Mouse (Mus musculus) thymus, adult 18-20 months (tissue): ENCODE measurements around the gene Rab28.
"Not testable (repeated sequence)": the region's sequence is repeated elsewhere in the genome, so short reads cannot be mapped to it uniquely, and the experiment has no call there.

Experiments
- DNase-seq, 2 experiments: peaks; one replicate each; pipeline ENCODE4 v3.0.0; 2022; ENCODE audit warnings: mixed read lengths in 2 of 2

Rab28 gene

GRCm38 (mm10) chr5:41708051-41708630 lies at the start of gene Rab28:
Gene Rab28 (minus strand): TSS chr5:41708157.
- peak; percentile 87 to 94 for DNase-seq

DNA sequence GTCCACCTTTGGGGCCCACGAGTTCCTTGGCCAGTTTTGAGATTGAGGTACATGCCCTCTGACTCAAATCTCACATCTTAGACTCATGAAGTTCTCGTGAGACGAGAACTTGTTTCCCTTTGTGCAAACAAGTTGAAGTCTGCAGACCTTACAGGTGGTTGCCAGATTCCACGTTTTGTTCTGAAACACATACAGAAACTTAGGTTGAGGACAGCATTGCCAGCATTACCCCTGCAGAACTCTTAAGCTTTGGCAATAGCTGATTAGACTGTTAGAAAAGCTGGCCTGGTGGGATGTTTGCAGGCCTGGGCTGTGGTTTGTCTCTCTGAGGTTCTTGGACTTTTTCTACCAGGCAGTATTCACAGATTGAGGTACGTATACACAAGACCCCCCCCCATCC lies 49.4 kb upstream of the Rab28 start:
- no peak for DNase-seq

DNA sequence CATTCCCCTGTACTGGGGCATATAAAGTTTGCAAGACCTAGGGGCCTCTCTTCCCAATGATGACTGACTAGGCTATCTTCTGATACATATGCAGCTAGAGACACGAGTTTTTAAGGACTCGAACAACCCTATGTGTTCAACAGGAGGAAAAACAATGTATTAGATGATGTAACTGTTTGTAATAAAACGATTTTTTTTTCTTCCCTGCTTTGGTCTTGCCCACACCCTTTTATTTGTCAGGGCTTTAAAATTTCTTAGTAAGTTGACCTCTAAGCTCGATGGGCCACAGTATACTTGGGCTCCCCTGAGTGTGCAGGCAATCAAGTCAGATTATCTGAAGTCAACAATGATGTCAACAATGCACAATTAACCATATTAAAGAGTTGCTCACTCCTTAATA lies 48.4 kb upstream of the Rab28 start:
- DNase-seq = no peak

DNA sequence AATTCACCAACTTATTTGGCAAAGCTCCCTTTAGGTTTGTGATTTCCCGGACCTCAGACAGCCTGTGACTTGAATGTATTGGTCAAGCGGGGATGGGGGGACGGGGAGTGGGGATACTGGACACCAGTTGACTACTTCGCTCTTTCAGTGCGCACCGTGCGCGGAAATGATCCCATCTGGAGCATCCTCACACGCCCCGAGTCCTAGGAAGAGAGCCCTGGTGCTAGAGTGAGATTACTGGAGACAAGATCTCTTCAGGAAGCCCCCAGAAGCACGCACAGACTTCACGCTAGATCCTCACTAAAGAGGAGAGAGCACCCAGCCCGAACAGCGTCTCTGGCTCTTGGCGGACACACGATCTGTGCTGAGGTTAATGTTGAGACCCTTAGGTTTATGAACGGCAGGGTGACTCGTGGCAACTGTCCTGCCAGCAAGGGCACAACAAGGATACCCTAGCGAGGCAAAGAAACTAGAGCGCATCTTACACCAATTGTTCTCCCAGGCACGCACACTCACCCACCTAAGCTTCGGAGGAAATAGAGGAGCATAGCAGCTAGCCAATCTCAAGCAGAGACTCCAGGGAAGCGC lies 47.5 kb upstream of the Rab28 start:
- no peak for DNase-seq

DNA sequence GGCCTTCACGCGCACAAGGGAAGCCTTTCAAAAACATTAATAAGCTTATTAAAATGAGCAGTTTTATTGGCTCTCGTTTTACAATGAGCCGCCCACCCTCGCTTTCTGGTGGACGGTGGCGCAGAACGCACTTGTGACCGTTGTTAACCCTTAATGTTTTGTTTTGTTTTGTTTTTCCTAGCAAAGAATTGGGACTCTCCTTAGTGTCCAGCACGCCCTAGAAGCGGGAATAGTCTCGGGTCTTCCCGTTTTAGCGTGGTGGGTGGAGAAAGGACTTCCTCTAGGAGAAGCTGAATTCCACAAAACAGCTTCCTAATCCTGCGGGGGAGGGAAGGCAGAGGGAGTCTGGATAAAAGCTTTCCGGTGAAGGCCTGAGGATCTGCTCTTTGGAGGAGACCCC lies 46.9 kb upstream of the Rab28 start:
- DNase-seq = no peak

- no peak for DNase-seq
Measured at GRCm38 (mm10) chr5:41754226-41754775, 46.3 kb upstream of the Rab28 start.

- no peak for DNase-seq
Measured at GRCm38 (mm10) chr5:41752721-41753120, 44.8 kb upstream of the Rab28 start.

DNA sequence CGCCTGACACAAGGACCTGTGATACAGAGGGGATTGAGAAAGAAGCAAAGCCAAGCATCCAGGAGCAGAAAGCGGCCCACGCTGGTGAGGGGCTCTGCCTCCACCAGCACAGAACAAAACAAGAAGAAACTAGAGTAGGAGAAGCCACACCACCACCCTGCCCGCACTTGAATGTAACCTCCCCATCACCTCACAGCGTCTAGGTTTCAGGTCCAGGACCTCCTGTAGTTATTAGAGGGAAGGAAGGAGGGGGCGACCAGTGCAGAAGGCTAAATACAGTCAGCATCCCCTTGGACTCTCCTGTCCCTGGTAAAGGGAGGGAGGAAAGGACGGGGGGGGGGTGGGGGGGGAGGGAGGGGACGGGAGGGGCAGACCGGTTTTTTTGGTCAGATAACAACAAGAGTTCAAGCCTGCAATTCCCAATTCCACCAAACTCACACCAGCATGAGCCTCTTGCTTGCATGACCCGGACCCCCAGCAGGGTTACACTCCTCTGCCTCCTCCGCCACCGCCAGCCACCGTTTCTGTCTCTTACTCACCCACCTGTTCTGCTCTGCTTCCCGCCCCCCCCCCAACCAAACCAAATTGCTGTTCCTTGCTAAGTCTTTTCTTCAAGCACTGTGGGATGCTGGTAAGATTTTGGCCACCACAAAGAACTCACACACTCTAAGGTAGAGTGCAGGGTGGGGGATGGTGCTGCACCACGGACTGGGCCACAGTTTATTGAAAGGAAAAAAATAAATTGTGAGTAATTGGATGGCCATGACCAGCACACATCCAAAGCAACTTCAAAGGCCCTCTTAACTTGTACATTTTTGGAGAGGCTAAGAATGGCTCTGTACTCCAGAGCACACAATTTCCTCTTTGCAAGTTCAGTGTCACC lies 37.2 kb upstream of the Rab28 start:
- no peak for DNase-seq

GRCm38 (mm10) chr5:41744234-41744633 lies 36.3 kb upstream of the Rab28 start:
- DNase-seq = no peak

DNA sequence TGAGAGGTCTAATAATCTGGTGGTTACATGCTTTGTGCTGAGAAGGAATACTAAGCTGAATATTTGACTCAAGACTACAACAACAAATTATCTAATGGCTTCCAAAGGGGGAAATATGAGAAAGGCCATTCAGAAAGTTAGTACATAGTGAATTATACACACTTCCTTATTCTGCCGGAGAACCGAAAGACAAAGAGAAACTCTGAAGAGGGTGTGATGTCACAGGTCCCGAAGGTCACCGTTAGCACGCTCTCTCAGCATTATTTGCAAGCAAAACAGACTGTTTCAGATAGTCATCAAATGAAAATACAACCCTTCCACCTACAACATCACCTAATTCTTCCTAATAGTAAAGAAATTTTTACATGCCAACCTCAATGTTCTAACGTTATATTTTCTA lies 30.9 kb upstream of the Rab28 start:
- no peak for DNase-seq

GRCm38 (mm10) chr5:41737039-41737438 lies 29.1 kb upstream of the Rab28 start:
- no peak for DNase-seq

- no peak for DNase-seq
Measured at GRCm38 (mm10) chr5:41727017-41727416, 19.1 kb upstream of the Rab28 start.

DNA sequence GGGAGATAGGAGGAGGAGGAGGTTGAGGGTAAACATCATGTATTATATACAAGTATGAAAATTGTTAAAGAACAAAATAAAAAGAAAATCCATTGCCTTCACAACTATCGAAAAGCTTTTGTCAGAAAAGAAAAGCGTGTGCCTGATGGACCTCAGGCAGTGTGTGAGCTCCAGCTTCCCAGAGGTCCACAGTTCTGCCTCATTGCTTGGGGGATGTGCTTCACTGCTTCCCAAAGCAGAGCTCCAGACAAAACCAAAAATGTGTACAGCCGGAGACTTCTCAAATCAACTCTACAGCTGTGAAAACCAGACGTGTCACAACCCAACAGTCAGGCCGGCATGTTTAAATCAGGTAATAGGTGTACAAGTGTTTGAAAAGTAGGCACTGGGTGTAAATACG lies 17.6 kb upstream of the Rab28 start:
- no peak for DNase-seq

GRCm38 (mm10) chr5:41707115-41708015 lies 592 bp downstream of the Rab28 start:
- DNase-seq = peak in 1 of 2 experiments; percentile 6

DNA sequence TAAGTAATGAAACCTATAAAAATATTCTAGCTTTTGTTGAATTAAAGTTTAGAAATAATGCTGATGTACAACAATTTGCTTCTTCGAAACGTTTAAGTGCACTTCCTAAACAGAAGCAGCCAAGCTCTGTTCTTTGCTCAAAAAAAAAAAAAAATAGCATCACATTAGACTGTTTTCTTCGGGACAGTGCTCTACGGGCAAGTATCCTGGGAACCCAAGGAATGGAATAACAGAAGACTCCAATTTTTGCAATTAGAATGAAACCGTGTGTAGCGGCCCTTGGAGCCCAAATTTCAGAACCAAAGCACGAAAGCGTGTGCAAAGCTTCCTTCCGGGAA lies 1.2 kb downstream of the Rab28 start:
- no peak for DNase-seq

DNA sequence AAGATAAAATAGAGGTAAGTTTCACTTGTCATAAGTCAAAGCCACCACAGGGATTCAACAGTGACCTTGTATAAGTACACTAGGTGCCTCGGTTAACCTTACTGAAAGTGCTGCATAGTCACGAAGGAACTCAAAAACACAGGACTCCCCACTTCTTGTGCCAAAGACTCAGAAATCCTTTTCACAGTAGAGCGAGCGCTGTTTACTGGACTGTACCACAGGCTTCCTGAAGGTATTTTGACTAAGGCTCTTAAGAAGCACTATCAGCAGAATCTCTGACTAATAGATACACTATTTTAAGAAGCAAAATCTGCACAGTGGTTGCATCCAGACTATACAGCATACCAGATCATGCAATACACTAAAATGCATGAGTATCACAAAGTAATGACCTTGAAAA lies 6.9 kb downstream of the Rab28 start:
- DNase-seq = not testable (repeated sequence)

DNA sequence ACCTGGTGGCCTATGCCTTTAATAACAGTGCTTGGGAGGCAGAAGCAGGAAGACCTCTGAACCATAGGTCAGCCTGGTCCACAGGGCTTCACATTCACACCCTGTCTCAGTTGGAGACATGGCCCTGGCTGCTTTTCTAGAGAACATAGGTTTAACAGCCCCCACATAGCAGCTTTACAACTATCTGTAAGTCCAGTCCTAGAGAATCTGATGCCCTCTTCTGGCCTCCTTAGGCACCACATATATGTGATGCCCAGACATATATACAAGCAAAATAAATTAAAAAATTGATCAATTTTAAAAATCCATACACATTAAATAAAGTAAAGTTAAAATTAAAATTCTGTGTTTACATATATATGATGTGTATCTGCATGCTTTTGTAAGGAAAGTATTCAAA lies 10.0 kb downstream of the Rab28 start:
- DNase-seq = no peak

GRCm38 (mm10) chr5:41685016-41685415 lies 22.9 kb downstream of the Rab28 start:
- DNase-seq = no peak

GRCm38 (mm10) chr5:41683976-41684375 lies 24.0 kb downstream of the Rab28 start:
- DNase-seq = no peak

GRCm38 (mm10) chr5:41666012-41666411 lies 41.9 kb downstream of the Rab28 start:
- no peak for DNase-seq

DNA sequence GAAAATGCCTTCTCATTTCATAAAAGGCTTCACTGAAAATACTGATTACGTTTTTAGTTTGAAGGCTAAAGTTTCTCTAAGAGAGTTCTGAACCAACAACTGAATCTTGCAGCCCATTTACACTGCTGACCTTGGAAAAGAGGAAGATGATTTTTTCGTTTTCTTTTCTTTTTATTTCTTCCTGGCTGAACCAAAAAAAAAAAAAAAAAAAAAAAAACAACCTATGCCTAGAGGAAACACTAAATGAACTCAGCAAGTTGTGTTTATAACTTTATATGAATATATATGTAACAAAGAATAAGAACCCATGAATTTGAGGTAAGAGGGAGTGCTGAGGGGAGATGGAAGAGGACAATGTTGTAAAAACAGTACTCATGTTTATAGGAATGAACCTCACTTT lies 71.2 kb downstream of the Rab28 start:
- no peak for DNase-seq

DNA sequence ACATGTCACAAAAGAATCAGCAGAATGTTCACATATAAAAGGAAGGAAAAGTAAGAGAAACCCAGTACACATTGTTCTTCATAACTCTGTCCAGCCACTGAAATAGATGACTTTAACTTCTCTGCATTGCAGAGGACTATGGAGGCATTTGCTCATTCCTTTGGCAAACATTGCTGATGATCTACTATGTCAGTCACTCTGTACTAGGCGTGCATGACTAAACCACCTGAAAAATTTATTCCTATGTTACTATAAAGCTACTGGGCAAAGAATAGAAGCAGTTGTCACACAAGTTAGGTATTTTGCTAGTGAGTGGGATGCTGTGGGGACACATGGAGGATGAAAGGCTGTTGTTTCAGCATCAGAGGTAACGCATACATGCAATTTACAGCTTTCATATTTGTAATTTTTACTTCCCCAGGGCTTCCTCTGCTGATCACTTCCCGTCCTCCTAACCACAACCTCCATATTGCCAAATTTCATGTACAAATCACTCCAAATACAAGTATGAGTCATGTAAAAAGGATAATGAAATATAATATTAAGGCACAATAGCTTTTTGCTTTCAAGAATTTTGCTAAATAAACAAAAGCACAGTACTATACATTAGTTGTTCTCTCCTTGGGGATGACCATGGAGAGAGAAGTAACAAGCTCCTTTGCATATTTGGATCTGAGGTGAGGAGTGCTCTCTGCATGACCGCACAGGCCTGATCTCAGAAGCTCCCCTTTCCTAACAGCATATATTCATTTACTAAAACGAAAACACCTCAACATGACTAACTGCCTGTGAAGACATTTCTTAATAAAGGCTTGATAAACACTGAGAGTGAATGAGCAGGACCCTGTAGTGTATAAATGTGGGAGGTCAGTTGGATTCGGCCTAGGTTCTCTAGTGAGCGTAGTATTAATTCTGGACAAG lies 80.5 kb downstream of the Rab28 start:
- DNase-seq = no peak
